Mouse (Mus musculus): ENCODE results near the gene Mlec. TPM values are rescaled to one million over a fixed set of nuclear protein-coding genes. Genes with fewer than 3 reads are reported as not detected.
"Not testable (repeated sequence)": the region's sequence is repeated elsewhere in the genome, so short reads cannot be mapped to it uniquely, and the experiment has no call there.

Gene Mlec
- polyA plus RNA-seq, 1 experiment from 2014 or later = 294 TPM

- no peak for TF ChIP-seq CTCF (IDR thresholded peaks at IDR 0.05)
- in situ Hi-C loops (cut with MboI; ENCODE audit: low pct_unique_long_range_greater_than_20kb) = no loop called here
- POLR2A ChIA-PET = interaction anchor here (0.6 to 2.1 kb wide), 3 partner anchors 9 to 79 kb away, joined by 4 to 6 read pairs (median 4); no protein-coding TSS in a partner anchor
- CTCF ChIA-PET = interaction anchor here (1.0 to 2.0 kb wide), 4 partner anchors 8 to 35 kb away, joined by 3 to 6 read pairs (median 4); partner anchors contain the start of gene Unc119b
- no peak for ATAC-seq
- H3K27me3 ChIP-seq = no peaks in the 10 kb centered on the region
- no peak for DNase-seq (ENCODE audit: low read depth, low spot score)
These were observed 5.6 kb downstream of the Mlec start for GRCm38 (mm10) chr5:115152132-115152956.

GRCm38 (mm10) chr5:115151457-115151856, 6.5 kb downstream of the Mlec start:
- ATAC-seq (no peak), DNase-seq (ENCODE audit: low read depth, low spot score) (no peak)
- ChIA-PET CTCF (interaction anchor here (1.4 to 2.2 kb wide), 2 partner anchors 9 to 14 kb away, joined by 3 to 6 read pairs; no protein-coding TSS in a partner anchor), POLR2A (interaction anchor here (1.8 to 2.1 kb wide), 2 partner anchors 8 to 14 kb away, joined by 4 to 6 read pairs; no protein-coding TSS in a partner anchor)
- no peak for TF ChIP-seq CTCF (IDR thresholded peaks at IDR 0.05)
- in situ Hi-C loops (cut with MboI; ENCODE audit: low pct_unique_long_range_greater_than_20kb) = no loop called here
- H3K27me3 ChIP-seq = no peaks in the 10 kb centered on the region

GRCm38 (mm10) chr5:115150991-115151390, 7.0 kb downstream of the Mlec start:
- TF ChIP-seq CTCF (IDR thresholded peaks at IDR 0.05) = no peak
- ChIA-PET POLR2A (interaction anchor here (0.9 to 2.1 kb wide), 3 partner anchors 8 to 13 kb away, joined by 3 to 6 read pairs (median 4); no protein-coding TSS in a partner anchor), CTCF (interaction anchor here (1.4 to 2.2 kb wide), 2 partner anchors 10 to 13 kb away, joined by 3 to 6 read pairs; no protein-coding TSS in a partner anchor)
- no peaks in the 10 kb centered on the region for H3K27me3 ChIP-seq
- ATAC-seq (no peak), DNase-seq (ENCODE audit: low read depth, low spot score) (no peak)
- in situ Hi-C loops (cut with MboI; ENCODE audit: low pct_unique_long_range_greater_than_20kb) = no loop called here

GRCm38 (mm10) chr5:115149675-115150459, 8.1 kb downstream of the Mlec start:
- POLR2A ChIA-PET = interaction anchor here (0.9 kb wide), 1 partner anchor 10 kb away, joined by 3 read pairs; no protein-coding TSS in a partner anchor
- DNase-seq (ENCODE audit: low read depth, low spot score) (no peak), ATAC-seq (no peak)
- TF ChIP-seq CTCF (IDR thresholded peaks at IDR 0.05) = no peak
- CTCF ChIA-PET = interaction anchor here (0.9 to 2.2 kb wide), 2 partner anchors 12 to 14 kb away, joined by 3 to 6 read pairs; no protein-coding TSS in a partner anchor
- in situ Hi-C loops (cut with MboI; ENCODE audit: low pct_unique_long_range_greater_than_20kb) = no loop called here
- H3K27me3 ChIP-seq = no peaks in the 10 kb centered on the region

- POLR2A ChIA-PET = interaction anchor here (0.7 kb wide), 1 partner anchor 83 kb away, joined by 6 read pairs; no protein-coding TSS in a partner anchor
- CTCF ChIA-PET; ATAC-seq; H3K27me3 ChIP-seq; in situ Hi-C loops (cut with MboI; ENCODE audit: low pct_unique_long_range_greater_than_20kb); DNase-seq (ENCODE audit: low read depth, low spot score): not testable (repeated sequence)
These were observed 9.1 kb downstream of the Mlec start for GRCm38 (mm10) chr5:115148872-115149271.

- ChIA-PET CTCF (no interaction called here), POLR2A (interaction anchor here (0.7 kb wide), 1 partner anchor 83 kb away, joined by 6 read pairs; no protein-coding TSS in a partner anchor)
- ATAC-seq (no peak), DNase-seq (ENCODE audit: low read depth, low spot score) (no peak)
- H3K27me3 ChIP-seq = no peaks in the 10 kb centered on the region
- TF ChIP-seq CTCF (IDR thresholded peaks at IDR 0.05) = no peak
- in situ Hi-C loops (cut with MboI; ENCODE audit: low pct_unique_long_range_greater_than_20kb) = no loop called here
These were observed 9.6 kb downstream of the Mlec start for GRCm38 (mm10) chr5:115148378-115148777.

GRCm38 (mm10) chr5:115147388-115147787, 10.6 kb downstream of the Mlec start:
- ChIA-PET CTCF (interaction anchor here (5.1 kb wide), 1 partner anchor 22 kb away, joined by 14 read pairs; no protein-coding TSS in a partner anchor), POLR2A (no interaction called here)
- no peak for TF ChIP-seq CTCF (IDR thresholded peaks at IDR 0.05)
- in situ Hi-C loops (cut with MboI; ENCODE audit: low pct_unique_long_range_greater_than_20kb) = no loop called here
- no peak for ATAC-seq
- DNase-seq (ENCODE audit: low read depth, low spot score) = no peak
- no peaks in the 10 kb centered on the region for H3K27me3 ChIP-seq

GRCm38 (mm10) chr5:115146747-115147130, 11.2 kb downstream of the Mlec start:
- DNase-seq (ENCODE audit: low read depth, low spot score) (no peak), ATAC-seq (no peak)
- ChIA-PET POLR2A (no interaction called here), CTCF (interaction anchor here (2.1 to 5.1 kb wide), 2 partner anchors 22 to 168 kb away, joined by 6 to 14 read pairs; no protein-coding TSS in a partner anchor)
- no peaks in the 10 kb centered on the region for H3K27me3 ChIP-seq
- in situ Hi-C loops (cut with MboI; ENCODE audit: low pct_unique_long_range_greater_than_20kb) = no loop called here
- no peak for TF ChIP-seq CTCF (IDR thresholded peaks at IDR 0.05)

- ChIA-PET CTCF (interaction anchor here (1.3 to 5.1 kb wide), 4 partner anchors 8 to 167 kb away, joined by 3 to 14 read pairs (median 5); no protein-coding TSS in a partner anchor), POLR2A (interaction anchor here (1.1 kb wide), 1 partner anchor 12 kb away, joined by 3 read pairs; no protein-coding TSS in a partner anchor)
- DNase-seq (ENCODE audit: low read depth, low spot score) (no peak), ATAC-seq (no peak)
- in situ Hi-C loops (cut with MboI; ENCODE audit: low pct_unique_long_range_greater_than_20kb) = no loop called here
- TF ChIP-seq CTCF (IDR thresholded peaks at IDR 0.05) = no peak
- H3K27me3 ChIP-seq = no peaks in the 10 kb centered on the region
These were observed 11.8 kb downstream of the Mlec start for GRCm38 (mm10) chr5:115145976-115146746.
